Mouse (Mus musculus) forebrain, embryonic 15.5 days (tissue): Measurements from ENCODE around the gene Tmem235. TPM values are rescaled to one million over a fixed set of nuclear protein-coding genes. Genes with fewer than 3 reads are reported as not detected.
A peak's percentile ranks its signal among the peaks of the same experiment; 100 is the strongest.

Experiments used
- ATAC-seq: fragments of 200-750 bp; cut with Nextera tagmentation; replicated peaks from 2 replicates; pipeline ENCODE4 v1.8.0; 2017; ENCODE audit warnings: mild to moderate bottlenecking, moderate TSS enrichment, moderate library complexity
- H3K27ac ChIP-seq: fragments of 300-500 bp; sonication (generic); replicated peaks from 2 replicates; pipeline ENCODE4 v1.5.1; 2015; ENCODE audit warnings: mild to moderate bottlenecking, inconsistent platforms
- H3K27me3 ChIP-seq: fragments of 300-500 bp; sonication (generic); 2 replicates; pipeline ENCODE4 v1.6.1; 2015; ENCODE audit warnings: inconsistent platforms
- H3K36me3 ChIP-seq: fragments of 300-500 bp; sonication (generic); 2 replicates; pipeline ENCODE4 v1.6.1; 2015; ENCODE audit warnings: mild to moderate bottlenecking, inconsistent platforms
- H3K4me1 ChIP-seq: fragments of 300-500 bp; sonication (generic); 2 replicates; pipeline ENCODE4 v1.6.1; 2015; ENCODE audit warnings: inconsistent platforms
- H3K4me2 ChIP-seq: fragments of 300-500 bp; sonication (generic); replicated peaks from 2 replicates; pipeline ENCODE4 v1.6.1; 2015; ENCODE audit warnings: mild to moderate bottlenecking, inconsistent platforms
- H3K4me3 ChIP-seq: fragments of 300-500 bp; sonication (generic); 2 replicates; pipeline ENCODE4 v1.5.1; 2015; ENCODE audit warnings: mild to moderate bottlenecking, inconsistent platforms
- H3K9ac ChIP-seq: fragments of 300-500 bp; sonication (generic); replicated peaks from 2 replicates; pipeline ENCODE4 v1.6.1; 2015; ENCODE audit warnings: mild to moderate bottlenecking, inconsistent platforms
- H3K9me3 ChIP-seq: fragments of 300-500 bp; sonication (generic); 2 replicates; pipeline ENCODE4 v1.6.1; 2016; ENCODE audit warnings: inconsistent platforms
- WGBS: fragments of 180-500 bp; shearing (Covaris S2); methylation state at CpG from one replicate; pipeline ENCODE4 v1.1.7; 2015; ENCODE audit warnings: mixed read lengths; 5-methylcytosine and 5-hydroxymethylcytosine counted together
- polyA plus RNA-seq: library from polyadenylated mRNA; unstranded; fragments of >200 nt; fragmentation: Nextera tagmentation; extraction: Ambion mirVana; gene quantifications from 2 replicates; pipeline ENCODE4 v1.2.1, GENCODE M21; 2015

Tmem235 gene
- polyA plus RNA-seq, 1 experiment from 2014 or later = not detected

DNA sequence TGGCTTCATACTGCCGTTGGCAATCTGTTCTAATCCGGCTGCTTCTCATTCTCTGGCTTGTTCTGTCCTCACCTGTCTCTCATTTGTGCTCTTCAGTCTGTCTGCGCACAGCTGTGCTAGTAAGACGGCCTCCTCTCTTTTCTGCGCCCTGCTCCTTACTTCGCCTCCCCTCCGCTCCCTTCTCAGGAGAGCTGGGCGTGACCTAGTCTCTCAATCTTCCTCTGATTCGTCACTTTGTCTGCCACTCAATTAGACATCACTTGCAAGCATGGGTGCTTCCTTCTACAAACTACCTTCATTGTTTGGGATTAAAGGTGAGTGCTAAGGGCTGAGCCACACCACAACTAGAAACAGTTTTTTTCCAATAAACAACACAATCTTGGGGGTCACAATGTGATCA, 6.3 kb upstream of the Tmem235 start:
- H3K4me2 ChIP-seq = no peak overlapping the region
- peaks cover 16% of the 10 kb centered on the region for H3K4me1 ChIP-seq
- no peak overlapping the region for H3K27ac ChIP-seq
- no peak for ATAC-seq
- no peaks in the 10 kb centered on the region for H3K9me3 ChIP-seq
- no peak overlapping the region for H3K9ac ChIP-seq
- 0 out of 2 replicates have a peak, but pooled peaks cover under 1% of the 10 kb centered on the region for H3K27me3 ChIP-seq
- no peak overlapping the region for H3K4me3 ChIP-seq
- peaks cover 22% of the 10 kb centered on the region; the same call in 1 of the 2 replicates for H3K36me3 ChIP-seq
- 93% methylated on average over 9 of the region's 9 CpGs for WGBS

DNA sequence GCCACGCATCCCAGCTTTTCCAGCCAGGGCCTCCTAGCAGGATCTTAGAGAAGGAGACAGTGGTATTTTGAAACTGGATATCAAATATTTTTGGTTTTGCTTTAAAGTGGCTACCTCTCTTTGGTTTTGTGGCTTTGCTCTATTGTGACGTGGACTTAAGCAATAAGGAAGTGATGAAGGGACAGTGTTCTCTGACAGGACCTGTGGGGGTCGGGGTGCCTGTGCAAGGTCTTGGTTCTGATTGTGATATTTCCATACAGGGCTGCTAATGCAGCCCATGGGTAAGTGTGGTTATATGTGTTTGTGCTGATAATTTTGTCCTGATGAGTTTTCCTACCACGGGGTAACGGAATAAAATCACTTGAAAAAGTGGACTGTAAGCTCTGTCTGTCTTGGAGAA, 5.2 kb upstream of the Tmem235 start:
- Histone ChIP-seq H3K27ac (no peak overlapping the region), H3K4me3 (no peak overlapping the region), H3K9me3 (no peaks in the 10 kb centered on the region), H3K36me3 (peaks cover 22% of the 10 kb centered on the region; the same call in 1 of the 2 replicates), H3K4me1 (peaks cover 5% of the 10 kb centered on the region), H3K4me2 (no peak overlapping the region), H3K27me3 (peaks cover 10% of the 10 kb centered on the region; the same call in 1 of the 2 replicates), H3K9ac (no peak overlapping the region)
- ATAC-seq = no peak
- WGBS = 95% methylated on average over 5 of the region's 5 CpGs

DNA sequence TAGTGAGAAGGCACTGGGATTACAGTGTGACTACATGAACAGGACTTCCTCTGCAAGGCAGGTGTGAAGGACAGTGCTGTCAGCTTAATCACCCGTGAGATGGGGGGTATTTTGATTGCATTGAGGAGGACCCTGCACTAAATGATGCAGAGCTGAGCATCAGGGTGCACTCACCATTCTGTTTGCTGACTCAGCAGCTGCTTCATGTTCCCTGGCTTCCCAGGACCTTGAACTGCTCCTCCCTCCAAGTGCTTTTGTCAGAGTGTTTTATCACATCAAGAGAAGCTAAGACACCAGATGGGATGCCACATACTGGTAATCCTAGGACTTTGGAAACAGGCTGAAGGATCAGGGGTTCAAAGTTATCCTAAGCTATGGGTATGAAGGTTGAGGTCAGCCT, 4.6 kb upstream of the Tmem235 start:
- Histone ChIP-seq H3K27ac (no peak overlapping the region), H3K4me1 (0 out of 2 replicates have a peak, but pooled peaks cover 2% of the 10 kb centered on the region), H3K27me3 (peaks cover 16% of the 10 kb centered on the region; the same call in 1 of the 2 replicates), H3K36me3 (peaks cover 22% of the 10 kb centered on the region; the same call in 1 of the 2 replicates), H3K4me2 (no peak overlapping the region), H3K9me3 (no peaks in the 10 kb centered on the region), H3K9ac (no peak overlapping the region), H3K4me3 (no peak overlapping the region)
- 76% methylated on average over 1 of the region's 1 CpGs for WGBS
- ATAC-seq = no peak

DNA sequence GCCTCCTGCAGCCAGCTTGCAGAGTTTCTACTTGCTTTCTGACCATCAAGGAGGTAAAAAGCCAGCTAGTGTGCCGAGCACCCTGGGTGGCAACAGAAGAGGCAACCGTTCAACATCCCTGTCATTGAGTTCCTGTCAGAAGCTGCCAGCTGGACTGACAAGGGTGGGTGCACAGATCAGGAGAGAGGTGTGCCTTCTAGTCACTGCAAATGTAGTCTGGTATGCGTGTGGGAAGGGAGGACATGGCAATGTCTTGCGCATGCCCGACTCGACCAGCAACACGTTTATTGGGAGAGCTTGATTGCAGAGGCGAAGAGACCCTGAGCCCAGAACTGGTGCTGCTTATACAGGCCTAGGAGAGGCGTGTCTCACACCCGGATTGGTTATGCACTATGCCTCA, 3.1 kb upstream of the Tmem235 start:
- Histone ChIP-seq H3K36me3 (peaks cover 22% of the 10 kb centered on the region; the same call in 1 of the 2 replicates), H3K9ac (no peak overlapping the region), H3K4me1 (no peaks in the 10 kb centered on the region), H3K4me3 (no peak overlapping the region), H3K4me2 (no peak overlapping the region), H3K9me3 (no peaks in the 10 kb centered on the region), H3K27ac (no peak overlapping the region), H3K27me3 (peaks cover 22% of the 10 kb centered on the region; the same call in 1 of the 2 replicates)
- 94% methylated on average over 10 of the region's 10 CpGs for WGBS
- no peak for ATAC-seq

DNA sequence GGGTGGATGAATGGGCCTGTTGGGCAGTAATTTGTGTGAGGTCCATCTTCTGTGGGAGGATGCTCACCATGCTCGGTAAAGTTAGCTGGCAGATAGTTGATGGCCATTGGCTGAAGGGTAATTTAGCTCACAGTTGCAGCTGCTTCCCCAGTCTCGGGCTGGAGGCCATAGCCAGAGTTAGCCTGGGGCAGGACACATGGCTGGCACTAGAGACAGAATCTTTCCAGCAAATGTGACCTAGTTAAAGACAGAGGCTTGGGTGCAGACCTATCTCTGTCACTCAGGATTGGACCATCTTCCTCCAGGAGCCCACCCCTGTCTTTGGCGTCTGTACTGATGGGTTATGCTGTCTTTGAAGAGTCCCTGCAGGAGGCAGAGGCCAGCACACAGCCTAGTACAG, 2.2 kb upstream of the Tmem235 start:
- no peak overlapping the region for H3K9ac ChIP-seq
- H3K4me1 ChIP-seq = no peaks in the 10 kb centered on the region
- H3K27me3 ChIP-seq = peaks cover 24% of the 10 kb centered on the region; the same call in 1 of the 2 replicates
- no peak for ATAC-seq
- H3K9me3 ChIP-seq = no peaks in the 10 kb centered on the region
- no peak overlapping the region for H3K4me3 ChIP-seq
- no peak overlapping the region for H3K4me2 ChIP-seq
- 57% methylated on average over 3 of the region's 3 CpGs for WGBS
- peaks cover 17% of the 10 kb centered on the region; the same call in 1 of the 2 replicates for H3K36me3 ChIP-seq
- H3K27ac ChIP-seq = no peak overlapping the region

DNA sequence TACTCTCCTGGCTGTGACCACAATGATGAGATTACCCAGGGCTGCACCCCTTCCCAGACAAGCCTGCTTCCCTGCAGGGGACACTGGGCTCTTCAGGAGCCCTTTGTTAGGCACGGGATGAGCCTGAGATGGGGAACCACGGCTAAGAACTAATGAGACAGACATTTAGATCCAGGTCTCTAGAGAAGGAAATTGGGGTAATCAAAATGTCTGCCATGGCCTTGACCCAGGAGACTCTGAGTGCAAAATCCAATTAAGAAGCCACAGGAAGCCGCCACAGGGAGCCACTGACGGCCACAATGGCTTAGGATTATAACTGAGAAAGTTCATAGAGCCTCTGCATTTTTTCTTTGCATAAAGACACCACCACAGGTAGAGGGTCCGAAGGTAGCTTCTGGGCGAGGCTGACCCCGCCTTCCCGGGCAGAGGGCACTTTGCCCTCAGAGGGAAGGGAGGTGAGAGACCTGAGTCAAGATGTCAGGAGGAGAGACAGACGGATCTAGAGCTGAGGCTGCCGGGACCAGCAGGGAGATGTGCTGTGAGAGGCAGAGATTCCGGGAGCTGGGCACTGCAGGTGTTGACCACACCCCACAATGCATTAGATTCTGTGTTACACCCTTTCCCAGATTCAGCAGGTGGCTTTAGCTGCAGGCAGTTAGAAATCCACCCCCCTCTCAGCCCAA, 2.8 kb downstream of the Tmem235 start:
- Histone ChIP-seq H3K27me3 (peaks cover 25% of the 10 kb centered on the region; the same call in 1 of the 2 replicates), H3K9ac (no peak overlapping the region), H3K36me3 (no peaks in the 10 kb centered on the region), H3K4me2 (no peak overlapping the region), H3K4me1 (0 out of 2 replicates have a peak, but pooled peaks cover 7% of the 10 kb centered on the region), H3K9me3 (no peaks in the 10 kb centered on the region), H3K27ac (no peak overlapping the region), H3K4me3 (no peak overlapping the region)
- no peak for ATAC-seq
- WGBS = 21% methylated on average over 11 of the region's 11 CpGs

DNA sequence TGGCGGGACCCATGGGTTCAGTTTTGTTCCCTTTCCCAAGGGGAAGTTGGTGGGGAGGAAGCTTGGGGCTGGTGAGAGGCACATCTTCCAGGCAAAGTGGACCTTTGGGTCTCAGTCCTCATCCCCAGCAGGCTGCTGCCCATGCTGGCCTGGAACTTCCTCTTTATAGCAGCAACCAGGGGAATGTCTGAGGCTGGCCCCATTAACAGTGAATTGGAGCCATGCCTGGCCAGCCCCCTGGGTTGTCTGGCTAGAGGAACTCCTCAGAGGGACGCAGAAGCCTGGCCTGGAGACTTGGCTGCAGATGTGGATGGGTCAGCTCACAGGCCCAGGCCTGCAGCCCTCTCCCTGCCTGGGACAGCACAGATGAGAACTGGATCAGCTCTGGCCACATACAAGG, 4.3 kb downstream of the Tmem235 start:
- WGBS = 58% methylated on average over 2 of the region's 2 CpGs
- H3K4me3 ChIP-seq = no peak overlapping the region
- no peaks in the 10 kb centered on the region for H3K9me3 ChIP-seq
- H3K27me3 ChIP-seq = peaks cover 19% of the 10 kb centered on the region; the same call in 1 of the 2 replicates
- ATAC-seq = no peak
- H3K36me3 ChIP-seq = no peaks in the 10 kb centered on the region
- no peak overlapping the region for H3K4me2 ChIP-seq
- no peak overlapping the region for H3K27ac ChIP-seq
- H3K9ac ChIP-seq = no peak overlapping the region
- H3K4me1 ChIP-seq = 0 out of 2 replicates have a peak, but pooled peaks cover 7% of the 10 kb centered on the region

DNA sequence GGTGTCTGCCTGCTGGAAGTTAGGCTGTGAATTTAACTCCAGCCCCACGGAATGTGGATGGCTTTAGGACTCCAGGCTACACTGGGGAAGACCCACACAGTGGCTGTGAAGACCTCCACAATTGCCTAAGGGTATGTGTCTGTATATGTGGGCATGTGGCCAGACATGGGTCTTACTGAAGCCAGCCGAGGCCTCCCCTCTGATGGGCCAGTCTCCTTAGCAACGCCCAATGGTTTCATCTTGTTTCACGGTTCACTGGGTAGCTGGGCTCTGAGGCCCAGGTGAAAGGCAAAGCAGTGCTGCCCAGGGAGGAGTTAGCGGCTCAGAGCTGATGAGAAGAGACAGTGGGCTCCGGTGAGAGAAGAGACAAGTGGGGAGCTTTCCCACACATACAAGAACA, 5.4 kb downstream of the Tmem235 start:
- H3K4me1 ChIP-seq = peaks cover 12% of the 10 kb centered on the region; the same call in 1 of the 2 replicates
- no peak overlapping the region for H3K4me3 ChIP-seq
- peaks cover 9% of the 10 kb centered on the region; the same call in 1 of the 2 replicates for H3K27me3 ChIP-seq
- H3K9me3 ChIP-seq = no peaks in the 10 kb centered on the region
- no peak overlapping the region for H3K9ac ChIP-seq
- no peak overlapping the region for H3K4me2 ChIP-seq
- WGBS = 6% methylated on average over 6 of the region's 6 CpGs
- H3K27ac ChIP-seq = no peak overlapping the region
- ATAC-seq = no peak
- H3K36me3 ChIP-seq = no peaks in the 10 kb centered on the region

DNA sequence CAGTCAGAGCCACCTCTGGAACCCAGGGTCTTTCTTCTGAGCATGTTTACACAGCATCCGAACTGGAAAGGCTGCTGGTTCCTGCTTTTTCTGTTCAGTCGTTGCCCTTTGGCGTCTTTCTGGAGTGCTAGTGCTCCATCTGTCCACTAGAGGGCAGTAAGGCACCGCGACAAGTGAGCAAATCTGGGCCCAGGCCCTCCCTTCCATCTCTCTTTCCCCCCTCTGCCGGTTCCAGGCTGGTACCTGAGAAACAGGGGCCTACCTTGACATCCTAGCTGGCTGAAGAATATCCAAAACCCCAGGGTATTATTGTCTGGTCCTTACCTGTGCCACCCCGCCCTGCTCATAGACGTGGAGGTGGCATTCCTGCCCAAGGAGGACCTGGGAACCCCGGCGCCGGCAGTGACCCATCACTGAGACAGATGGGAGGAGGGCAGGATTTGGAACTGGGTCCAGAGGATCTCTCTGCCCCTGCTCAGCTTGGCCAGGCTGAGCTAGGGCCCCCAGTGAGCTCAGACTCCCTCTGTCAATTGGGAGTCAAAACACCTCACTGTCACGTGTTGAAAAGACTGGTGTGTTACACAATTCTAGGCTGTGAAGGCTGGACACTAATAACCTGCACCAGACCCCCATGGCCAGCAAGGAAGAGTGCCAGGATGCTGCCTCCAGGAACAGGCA, 10.3 kb downstream of the Tmem235 start:
- no peaks in the 10 kb centered on the region for H3K27me3 ChIP-seq
- H3K4me2 ChIP-seq = no peak overlapping the region; the same call in 1 of the 2 replicates
- H3K9ac ChIP-seq = 0 out of 2 replicates have a peak overlapping the region, but pooled peaks have one; percentile 19
- WGBS = 38% methylated on average over 12 of the region's 12 CpGs
- no peak overlapping the region for H3K4me3 ChIP-seq
- H3K36me3 ChIP-seq = no peaks in the 10 kb centered on the region
- ATAC-seq = peak; percentile 37
- no peak overlapping the region for H3K27ac ChIP-seq
- peaks cover 25% of the 10 kb centered on the region for H3K4me1 ChIP-seq
- no peaks in the 10 kb centered on the region for H3K9me3 ChIP-seq

DNA sequence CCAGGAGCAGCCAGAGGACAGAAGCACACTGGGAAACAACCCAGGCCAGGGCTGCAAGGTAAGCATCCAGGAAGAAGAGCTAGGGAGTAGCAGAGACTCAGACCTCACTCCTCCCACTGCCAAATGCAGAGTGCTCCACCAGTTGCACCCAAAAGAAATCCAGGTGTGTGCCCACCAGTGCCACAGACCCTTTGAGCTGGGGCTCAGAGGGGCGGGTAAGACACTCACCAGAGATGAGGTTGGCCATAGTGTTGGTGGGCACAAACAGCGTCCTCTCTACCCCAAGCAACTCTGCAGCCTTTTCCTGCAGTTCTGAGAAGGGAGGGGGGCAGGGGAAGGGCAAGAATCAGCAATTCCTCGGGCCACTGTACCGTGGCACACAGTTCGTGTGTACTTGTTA, 10.8 kb downstream of the Tmem235 start:
- 72% methylated on average over 5 of the region's 5 CpGs for WGBS
- Histone ChIP-seq H3K27ac (no peak overlapping the region), H3K36me3 (no peaks in the 10 kb centered on the region), H3K9me3 (no peaks in the 10 kb centered on the region), H3K9ac (no peak overlapping the region), H3K4me2 (no peak overlapping the region), H3K27me3 (no peaks in the 10 kb centered on the region), H3K4me1 (peaks cover 22% of the 10 kb centered on the region), H3K4me3 (no peak overlapping the region)
- ATAC-seq = no peak

DNA sequence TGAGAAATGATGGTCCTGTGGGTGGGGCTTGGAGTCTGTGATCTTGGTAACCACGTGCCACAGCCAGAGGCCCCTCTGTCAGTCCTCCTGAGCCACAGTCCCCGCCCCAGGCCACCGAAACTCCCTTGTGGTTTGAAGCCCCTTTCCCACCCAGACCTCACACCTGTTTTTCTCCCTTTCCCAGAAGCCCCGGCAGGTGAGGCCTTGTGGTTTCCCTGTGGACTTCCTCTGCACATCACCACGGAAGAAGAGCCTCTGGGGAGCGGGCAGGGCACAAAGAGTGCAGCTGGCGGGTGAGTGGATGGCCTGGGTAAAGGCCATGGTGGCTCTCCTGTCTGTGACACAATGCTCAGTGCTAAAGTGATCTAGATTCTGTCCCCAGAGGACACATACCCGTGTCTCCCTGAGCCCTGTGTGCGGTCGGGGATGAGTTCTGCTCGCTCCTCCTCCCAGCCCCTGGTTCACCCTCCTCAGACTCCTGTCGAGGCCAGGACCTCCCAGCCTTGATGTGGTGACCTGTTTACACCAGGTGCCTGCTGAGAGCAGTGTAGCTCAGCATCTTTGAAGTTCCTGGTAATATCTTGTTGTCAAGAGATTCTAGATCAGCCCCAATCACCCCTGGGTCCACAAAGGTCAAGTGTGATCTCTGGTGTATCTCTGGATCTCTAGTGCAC, 11.5 kb downstream of the Tmem235 start:
- H3K9ac ChIP-seq = no peak overlapping the region
- no peaks in the 10 kb centered on the region for H3K9me3 ChIP-seq
- peaks cover 20% of the 10 kb centered on the region for H3K4me1 ChIP-seq
- no peak for ATAC-seq
- no peaks in the 10 kb centered on the region for H3K36me3 ChIP-seq
- 69% methylated on average over 12 of the region's 12 CpGs for WGBS
- H3K4me3 ChIP-seq = no peak overlapping the region
- no peak overlapping the region for H3K4me2 ChIP-seq
- no peak overlapping the region for H3K27ac ChIP-seq
- H3K27me3 ChIP-seq = no peaks in the 10 kb centered on the region
